Mouse (Mus musculus): Measurements from ENCODE around the gene Gcn1l1. TPM values are rescaled to one million over a fixed set of nuclear protein-coding genes. Genes with fewer than 3 reads are reported as not detected.
"Not testable (repeated sequence)": the region's sequence is repeated elsewhere in the genome, so short reads cannot be mapped to it uniquely, and the experiment has no call there.

Gene Gcn1l1
- total RNA-seq (2014; rRNA removed) (72.9 and 75.1 TPM in 2 replicates), polyA plus RNA-seq (2015; fragmentation: Nextera tagmentation; extraction: Ambion mirVana) (24.7 and 26.6 TPM in 2 replicates)

DNA sequence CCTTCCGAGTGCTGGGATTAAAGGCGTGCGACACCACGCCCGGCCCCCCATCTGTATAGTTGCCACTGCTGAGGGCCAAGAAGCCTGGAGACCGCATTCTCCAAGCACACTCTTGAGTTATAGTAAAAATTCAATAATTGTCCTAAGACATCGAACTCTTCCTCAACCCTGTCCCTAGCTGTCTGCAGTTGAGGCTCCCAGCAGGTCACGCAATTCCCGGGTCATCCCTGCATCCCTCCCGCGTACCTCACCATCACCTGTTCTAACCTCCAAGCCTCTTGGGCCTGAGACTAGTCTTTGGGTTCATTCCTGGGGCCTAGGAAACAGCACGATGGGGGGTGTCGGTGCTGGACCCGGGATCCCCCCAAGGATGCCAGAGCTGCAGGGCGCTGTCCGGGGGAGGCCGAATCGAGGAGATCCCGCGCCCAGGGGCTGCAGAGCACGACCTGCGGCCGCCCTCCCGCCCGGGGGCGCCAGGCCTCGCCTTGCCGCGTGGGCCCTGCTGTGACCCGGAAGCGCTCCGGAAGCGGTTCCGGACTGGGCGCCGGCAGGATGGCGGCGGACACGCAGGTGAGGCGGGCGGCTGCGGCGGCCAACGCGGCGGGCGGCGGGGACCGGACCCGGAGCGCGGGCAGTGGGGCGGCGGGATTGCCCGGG, at the start of gene Gcn1l1:
Gcn1l1 (plus strand) TSS at position 518 of the 657 bp plus-strand sequence.
- Histone ChIP-seq H3K9ac (replicated peaks; ENCODE audit: low read length, poor library complexity, severe bottlenecking) (peak within 1 kb of the TSS; percentile 96), H3K27me3 (ENCODE audit: insufficient read depth, low read length) (no peaks in the 10 kb centered on the region), H3K4me3 (ENCODE audit: low read depth, low read length) (peak within 1 kb of the TSS; percentile 96), H3K36me3 (ENCODE audit: insufficient read depth, low read length) (peaks cover 17% of the 10 kb centered on the region), H3K4me1 (ENCODE audit: insufficient read depth, low read length) (peaks cover 12% of the 10 kb centered on the region; the same call in 1 of the 2 replicates), H3K27ac (ENCODE audit: low read depth, low read length) (peak within 1 kb of the TSS; percentile 76), H3K9me3 (ENCODE audit: low read length) (no peaks in the 10 kb centered on the region), H3K4me2 (ENCODE audit: low read depth, low read length, poor library complexity, severe bottlenecking) (peak within 1 kb of the TSS; percentile 68)
- peak; percentile 57 for TF ChIP-seq CTCF (IDR thresholded peaks at IDR 0.05)
- peak; percentile 81 for DNase-seq (ENCODE audit: low spot score)
- WGBS = 3% methylated on average over 53 of the region's 55 CpGs
- peak; percentile 88 for ATAC-seq (ENCODE audit: low FRiP score)

DNA sequence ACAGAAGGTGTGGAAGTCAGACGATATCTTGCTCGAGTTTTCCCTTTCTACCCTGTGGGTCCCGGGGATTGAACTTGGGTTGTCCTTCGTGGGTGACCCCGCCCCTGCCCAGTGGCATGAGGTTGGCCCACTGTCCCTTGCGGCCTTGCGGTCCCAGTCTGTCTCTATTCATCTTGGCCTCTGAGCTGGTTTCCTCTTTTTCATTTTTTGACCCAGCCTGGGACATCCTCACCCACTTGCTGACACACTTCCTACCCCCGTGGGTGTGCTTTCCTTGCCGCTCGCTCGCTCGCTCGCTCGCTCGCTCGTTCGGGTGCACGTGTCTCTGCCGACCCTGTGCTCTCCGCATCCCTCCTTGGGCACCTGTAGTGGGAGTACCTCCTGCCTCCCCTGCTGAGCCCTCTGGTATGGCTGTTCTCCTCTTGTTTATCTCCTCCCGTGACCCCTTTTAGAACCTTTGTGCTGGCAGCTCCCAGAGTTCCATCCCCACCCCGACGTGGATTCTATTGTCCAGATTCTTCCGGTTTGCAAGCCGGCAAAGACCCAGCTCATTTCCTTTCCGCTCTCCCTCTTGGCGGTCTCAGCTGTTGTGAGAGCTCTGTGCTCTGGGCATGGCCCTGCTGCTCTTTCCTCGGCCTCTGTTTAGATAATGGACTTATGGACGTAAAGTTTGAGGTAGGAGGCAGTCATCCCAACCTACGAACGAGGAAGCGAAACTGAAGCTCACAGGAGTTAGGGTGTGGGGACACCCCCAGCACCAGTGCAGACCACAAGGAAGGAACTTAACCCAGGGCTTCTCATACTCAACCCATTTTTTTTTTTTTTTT, 48.8 kb upstream of the Gcn1l1 start:
- Histone ChIP-seq H3K4me3 (ENCODE audit: low read depth, low read length) (no peak overlapping the region), H3K36me3 (ENCODE audit: insufficient read depth, low read length) (no peaks in the 10 kb centered on the region), H3K4me2 (ENCODE audit: low read depth, low read length, poor library complexity, severe bottlenecking) (no peak overlapping the region), H3K4me1 (ENCODE audit: insufficient read depth, low read length) (0 out of 2 replicates have a peak, but pooled peaks cover 2% of the 10 kb centered on the region), H3K27me3 (ENCODE audit: insufficient read depth, low read length) (no peaks in the 10 kb centered on the region), H3K27ac (ENCODE audit: low read depth, low read length) (no peak overlapping the region), H3K9me3 (ENCODE audit: low read length) (no peaks in the 10 kb centered on the region), H3K9ac (replicated peaks; ENCODE audit: low read length, poor library complexity, severe bottlenecking) (no peak overlapping the region)
- no peak for TF ChIP-seq CTCF (IDR thresholded peaks at IDR 0.05)
- 82% methylated on average over 32 of the region's 32 CpGs for WGBS
- DNase-seq (ENCODE audit: low spot score) (no peak), ATAC-seq (ENCODE audit: low FRiP score) (no peak)

- H3K36me3 ChIP-seq (ENCODE audit: insufficient read depth, low read length) = no peaks in the 10 kb centered on the region
- 86% methylated on average over 7 of the region's 7 CpGs for WGBS
- H3K9ac ChIP-seq (replicated peaks; ENCODE audit: low read length, poor library complexity, severe bottlenecking) = no peak overlapping the region
- TF ChIP-seq CTCF (IDR thresholded peaks at IDR 0.05) = no peak
- no peaks in the 10 kb centered on the region for H3K27me3 ChIP-seq (ENCODE audit: insufficient read depth, low read length)
- no peaks in the 10 kb centered on the region for H3K9me3 ChIP-seq (ENCODE audit: low read length)
- DNase-seq (ENCODE audit: low spot score) = no peak
- H3K4me2 ChIP-seq (ENCODE audit: low read depth, low read length, poor library complexity, severe bottlenecking) = no peak overlapping the region
- H3K27ac ChIP-seq (ENCODE audit: low read depth, low read length) = no peak overlapping the region
- no peak for ATAC-seq (ENCODE audit: low FRiP score)
- H3K4me1 ChIP-seq (ENCODE audit: insufficient read depth, low read length) = 0 out of 2 replicates have a peak, but pooled peaks cover 2% of the 10 kb centered on the region
- H3K4me3 ChIP-seq (ENCODE audit: low read depth, low read length) = no peak overlapping the region
These were observed 48.1 kb upstream of the Gcn1l1 start for GRCm38 (mm10) chr5:115516908-115517307.

- 97% methylated on average over 9 of the region's 9 CpGs for WGBS
- H3K4me2 ChIP-seq (ENCODE audit: low read depth, low read length, poor library complexity, severe bottlenecking) = no peak overlapping the region
- DNase-seq (ENCODE audit: low spot score) = no peak
- no peak for TF ChIP-seq CTCF (IDR thresholded peaks at IDR 0.05)
- ATAC-seq (ENCODE audit: low FRiP score) = no peak
- H3K4me1 ChIP-seq (ENCODE audit: insufficient read depth, low read length) = 0 out of 2 replicates have a peak, but pooled peaks cover 2% of the 10 kb centered on the region
- no peaks in the 10 kb centered on the region for H3K36me3 ChIP-seq (ENCODE audit: insufficient read depth, low read length)
- no peak overlapping the region for H3K4me3 ChIP-seq (ENCODE audit: low read depth, low read length)
- no peak overlapping the region for H3K9ac ChIP-seq (replicated peaks; ENCODE audit: low read length, poor library complexity, severe bottlenecking)
- H3K27me3 ChIP-seq (ENCODE audit: insufficient read depth, low read length) = no peaks in the 10 kb centered on the region
- H3K9me3 ChIP-seq (ENCODE audit: low read length) = no peaks in the 10 kb centered on the region
- no peak overlapping the region for H3K27ac ChIP-seq (ENCODE audit: low read depth, low read length)
These were observed 47.6 kb upstream of the Gcn1l1 start for GRCm38 (mm10) chr5:115517501-115517900.

DNA sequence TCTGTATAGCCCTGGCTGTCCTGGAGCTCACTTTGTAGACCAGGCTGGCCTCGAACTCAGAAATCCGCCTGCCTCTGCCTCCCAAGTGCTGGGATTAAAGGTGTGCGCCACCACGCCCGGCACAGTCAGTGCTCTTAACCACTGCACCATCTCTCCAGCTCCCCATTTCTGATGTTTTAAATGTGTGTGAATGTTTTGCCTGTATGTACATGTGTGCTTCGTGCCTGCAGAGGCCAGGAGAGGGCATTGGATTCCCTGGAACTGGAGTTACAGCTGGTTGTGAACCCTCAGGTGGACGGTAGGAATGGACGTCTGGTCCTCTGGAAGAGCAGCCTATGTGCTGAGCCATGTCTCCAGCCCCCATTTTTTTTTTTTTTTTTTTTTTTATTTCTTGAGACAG, 46.8 kb upstream of the Gcn1l1 start:
- WGBS = 94% methylated on average over 6 of the region's 8 CpGs
- ATAC-seq (ENCODE audit: low FRiP score); H3K27ac ChIP-seq (ENCODE audit: low read depth, low read length); H3K4me1 ChIP-seq (ENCODE audit: insufficient read depth, low read length); DNase-seq (ENCODE audit: low spot score); H3K9me3 ChIP-seq (ENCODE audit: low read length); H3K27me3 ChIP-seq (ENCODE audit: insufficient read depth, low read length); H3K4me3 ChIP-seq (ENCODE audit: low read depth, low read length); H3K36me3 ChIP-seq (ENCODE audit: insufficient read depth, low read length); H3K9ac ChIP-seq (replicated peaks; ENCODE audit: low read length, poor library complexity, severe bottlenecking); H3K4me2 ChIP-seq (ENCODE audit: low read depth, low read length, poor library complexity, severe bottlenecking): not testable (repeated sequence)

Data from midbrain, postnatal 0 days (tissue).